Mouse (Mus musculus) kidney, postnatal 0 days (tissue): ENCODE data around the gene Lrfn4. TPM values are rescaled to one million over a fixed set of nuclear protein-coding genes. Genes with fewer than 3 reads are reported as not detected.

Experiments used
- ATAC-seq: fragments of 200-750 bp; cut with Nextera tagmentation; replicated peaks from 2 replicates; pipeline ENCODE4 v1.8.0; 2017; ENCODE audit warnings: low read depth, moderate number of reproducible peaks, moderate TSS enrichment, moderate library complexity; ENCODE audit not compliant: low FRiP score
- DNase-seq: peaks from one replicate; pipeline ENCODE4 v3.0.0-alpha.2; 2016; ENCODE audit warnings: low spot score
- H3K27ac ChIP-seq: fragments of 300-500 bp; sonication (generic); 2 replicates; pipeline ENCODE4 v1.5.1; 2014; ENCODE audit warnings: mild to moderate bottlenecking
- H3K27me3 ChIP-seq: fragments of 300-500 bp; sonication (generic); 2 replicates; pipeline ENCODE4 v1.6.1; 2014; ENCODE audit warnings: low read length, mixed read lengths; ENCODE audit not compliant: insufficient read depth
- H3K36me3 ChIP-seq: fragments of 300-500 bp; sonication (generic); 2 replicates; pipeline ENCODE4 v1.6.1; 2014; ENCODE audit warnings: low read length, mixed read lengths; ENCODE audit not compliant: insufficient read depth
- H3K4me1 ChIP-seq: fragments of 300-500 bp; sonication (generic); replicated peaks from 2 replicates; pipeline ENCODE4 v1.6.1; 2014; ENCODE audit warnings: antibody characterized with exemption, low read length, mixed read lengths; ENCODE audit not compliant: insufficient read depth
- H3K4me2 ChIP-seq: fragments of 300-500 bp; sonication (generic); 2 replicates; pipeline ENCODE4 v1.6.1; 2014; ENCODE audit warnings: mild to moderate bottlenecking, low read length, moderate library complexity, mixed read lengths
- H3K4me3 ChIP-seq: fragments of 300-500 bp; sonication (generic); replicated peaks from 2 replicates; pipeline ENCODE4 v1.5.1; 2014; ENCODE audit warnings: low read depth, low read length
- H3K9ac ChIP-seq: fragments of 300-500 bp; sonication (generic); 2 replicates; pipeline ENCODE4 v1.6.1; 2014; ENCODE audit warnings: low read depth, low read length
- H3K9me3 ChIP-seq: fragments of 300-500 bp; sonication (generic); replicated peaks from 2 replicates; pipeline ENCODE4 v1.6.1; 2016; ENCODE audit warnings: low read length, inconsistent platforms, mixed read lengths
- CTCF ChIP-seq: IDR thresholded peaks from 2 replicates; pipeline ENCODE4 v1.5.1; 2016; ENCODE audit warnings: antibody characterized with exemption, low read depth, mild to moderate bottlenecking, moderate library complexity
- WGBS: fragments of 180-500 bp; shearing (Covaris S2); extraction: QIAGEN DNeasy Blood & Tissue Kit; methylation state at CpG from one replicate; pipeline ENCODE4 v1.1.7; 2014; 5-methylcytosine and 5-hydroxymethylcytosine counted together
- polyA plus RNA-seq: library from polyadenylated mRNA; unstranded; fragments of >200 nt; fragmentation: Nextera tagmentation; extraction: Ambion mirVana; gene quantifications from 2 replicates; pipeline ENCODE4 v1.2.1, GENCODE M21; 2015

Lrfn4 gene
- polyA plus RNA-seq, 1 experiment from 2014 or later = 8.4 TPM

- ATAC-seq (no peak), DNase-seq (no peak)
- no peaks in the 10 kb centered on the region for H3K27me3 ChIP-seq
- peaks cover 14% of the 10 kb centered on the region for H3K4me1 ChIP-seq
- H3K4me2 ChIP-seq = no peak overlapping the region
- H3K36me3 ChIP-seq = peaks cover 28% of the 10 kb centered on the region
- H3K4me3 ChIP-seq = no peak overlapping the region
- WGBS = 83% methylated on average over 19 of the region's 19 CpGs
- TF ChIP-seq CTCF = no peak
- no peak overlapping the region for H3K9ac ChIP-seq
- H3K9me3 ChIP-seq = no peaks in the 10 kb centered on the region
- no peak overlapping the region for H3K27ac ChIP-seq
Observed at GRCm38 (mm10) chr19:4612181-4612961, 3.1 kb downstream of the Lrfn4 start.

- H3K4me3 ChIP-seq = no peak overlapping the region
- H3K9ac ChIP-seq = no peak overlapping the region
- ATAC-seq = no peak
- H3K27me3 ChIP-seq = no peaks in the 10 kb centered on the region
- H3K4me2 ChIP-seq = no peak overlapping the region
- DNase-seq = no peak
- H3K9me3 ChIP-seq = no peaks in the 10 kb centered on the region
- H3K4me1 ChIP-seq = peaks cover 14% of the 10 kb centered on the region
- peaks cover 28% of the 10 kb centered on the region for H3K36me3 ChIP-seq
- H3K27ac ChIP-seq = no peak overlapping the region
- TF ChIP-seq CTCF = no peak
- 43% methylated on average over 4 of the region's 4 CpGs for WGBS
Observed at GRCm38 (mm10) chr19:4610109-4610508, 5.4 kb downstream of the Lrfn4 start.

GRCm38 (mm10) chr19:4608511-4608910 is 7.0 kb downstream of the Lrfn4 start:
- ATAC-seq = no peak
- Histone ChIP-seq H3K9ac (no peak overlapping the region), H3K4me2 (no peak overlapping the region), H3K4me3 (no peak overlapping the region), H3K9me3 (no peaks in the 10 kb centered on the region), H3K27ac (no peak overlapping the region), H3K36me3 (peaks cover 26% of the 10 kb centered on the region), H3K4me1 (peaks cover 4% of the 10 kb centered on the region), H3K27me3 (no peaks in the 10 kb centered on the region)
- TF ChIP-seq CTCF = no peak
- 90% methylated on average over 3 of the region's 4 CpGs for WGBS
- no peak for DNase-seq

GRCm38 (mm10) chr19:4607406-4607805 is 8.1 kb downstream of the Lrfn4 start:
- Histone ChIP-seq H3K27ac (no peak overlapping the region), H3K4me3 (no peak overlapping the region), H3K4me2 (no peak overlapping the region), H3K9ac (no peak overlapping the region), H3K36me3 (peaks cover 16% of the 10 kb centered on the region), H3K27me3 (no peaks in the 10 kb centered on the region), H3K9me3 (no peaks in the 10 kb centered on the region), H3K4me1 (no peaks in the 10 kb centered on the region; the same call in 1 of the 2 replicates)
- 94% methylated on average over 12 of the region's 12 CpGs for WGBS
- TF ChIP-seq CTCF = no peak
- no peak for ATAC-seq
- no peak for DNase-seq

GRCm38 (mm10) chr19:4605654-4606053 is 9.8 kb downstream of the Lrfn4 start:
- Histone ChIP-seq H3K9ac (no peak overlapping the region), H3K27ac (no peak overlapping the region), H3K4me3 (no peak overlapping the region), H3K9me3 (no peaks in the 10 kb centered on the region), H3K4me1 (no peaks in the 10 kb centered on the region; the same call in 1 of the 2 replicates), H3K4me2 (no peak overlapping the region), H3K36me3 (0 out of 2 replicates have a peak, but pooled peaks cover 4% of the 10 kb centered on the region), H3K27me3 (no peaks in the 10 kb centered on the region)
- DNase-seq = peak; percentile 72
- 34% methylated on average over 4 of the region's 4 CpGs for WGBS
- TF ChIP-seq CTCF = no peak
- ATAC-seq = 0 out of 2 replicates have a peak, but pooled peaks have one; percentile 14

- no peak overlapping the region for H3K27ac ChIP-seq
- ATAC-seq (peak; percentile 74), DNase-seq (peak; percentile 79)
- 34% methylated on average over 24 of the region's 24 CpGs for WGBS
- no peaks in the 10 kb centered on the region for H3K27me3 ChIP-seq
- H3K9ac ChIP-seq = no peak overlapping the region
- no peaks in the 10 kb centered on the region for H3K9me3 ChIP-seq
- H3K4me2 ChIP-seq = no peak overlapping the region
- H3K4me1 ChIP-seq = no peaks in the 10 kb centered on the region; the same call in 1 of the 2 replicates
- TF ChIP-seq CTCF = peak; percentile 77
- 0 out of 2 replicates have a peak, but pooled peaks cover 4% of the 10 kb centered on the region for H3K36me3 ChIP-seq
- H3K4me3 ChIP-seq = no peak overlapping the region
Observed at GRCm38 (mm10) chr19:4603801-4604723, 11.4 kb downstream of the Lrfn4 start.
